Mouse (Mus musculus) midbrain, postnatal 0 days (tissue): ENCODE results near the gene Atp5b. TPM values are rescaled to one million over a fixed set of nuclear protein-coding genes. Genes with fewer than 3 reads are reported as not detected.

Source experiments
- ATAC-seq: fragments of 200-750 bp; cut with Nextera tagmentation; 2 replicates; pipeline ENCODE4 v1.8.0; 2017; ENCODE audit warnings: moderate number of reproducible peaks, mild to moderate bottlenecking, moderate TSS enrichment, moderate library complexity; ENCODE audit not compliant: low FRiP score
- DNase-seq: peaks from one replicate; pipeline ENCODE4 v3.0.0-alpha.2; 2015; ENCODE audit warnings: low spot score
- H3K27ac ChIP-seq: fragments of 300-500 bp; sonication (generic); 2 replicates; pipeline ENCODE4 v1.5.1; 2014; ENCODE audit warnings: low read depth, mild to moderate bottlenecking, low read length, mixed read lengths
- H3K27me3 ChIP-seq: fragments of 300-500 bp; sonication (generic); 2 replicates; pipeline ENCODE4 v1.6.1; 2014; ENCODE audit warnings: low read length, control low read depth, mixed read lengths; ENCODE audit not compliant: insufficient read depth
- H3K36me3 ChIP-seq: fragments of 300-500 bp; sonication (generic); 2 replicates; pipeline ENCODE4 v1.6.1; 2014; ENCODE audit warnings: low read length, control low read depth, mixed read lengths; ENCODE audit not compliant: insufficient read depth
- H3K4me1 ChIP-seq: fragments of 300-500 bp; sonication (generic); 2 replicates; pipeline ENCODE4 v1.6.1; 2014; ENCODE audit warnings: mild to moderate bottlenecking, control low read depth, antibody characterized with exemption, low read length, mixed read lengths; ENCODE audit not compliant: insufficient read depth
- H3K4me2 ChIP-seq: fragments of 300-500 bp; sonication (generic); 2 replicates; pipeline ENCODE4 v1.6.1; 2014; ENCODE audit warnings: low read depth, mild to moderate bottlenecking, low read length, mixed read lengths; ENCODE audit not compliant: poor library complexity, severe bottlenecking
- H3K4me3 ChIP-seq: fragments of 300-500 bp; sonication (generic); 2 replicates; pipeline ENCODE4 v1.5.1; 2014; ENCODE audit warnings: low read depth, mild to moderate bottlenecking, low read length, moderate library complexity
- H3K9ac ChIP-seq: fragments of 300-500 bp; sonication (generic); replicated peaks from 2 replicates; pipeline ENCODE4 v1.6.1; 2014; ENCODE audit warnings: mild to moderate bottlenecking, low read length, moderate library complexity, mixed read lengths; ENCODE audit not compliant: poor library complexity, severe bottlenecking
- H3K9me3 ChIP-seq: fragments of 300-500 bp; sonication (generic); 2 replicates; pipeline ENCODE4 v1.6.1; 2016; ENCODE audit warnings: low read length, control low read depth
- CTCF ChIP-seq: IDR thresholded peaks from 2 replicates; pipeline ENCODE4 v1.5.1; 2016; ENCODE audit warnings: antibody characterized with exemption, mild to moderate bottlenecking
- WGBS: fragments of 180-500 bp; shearing (Covaris S2); extraction: QIAGEN DNeasy Blood & Tissue Kit; methylation state at CpG from one replicate; pipeline ENCODE4 v1.1.7; 2014; 5-methylcytosine and 5-hydroxymethylcytosine counted together
- polyA plus RNA-seq: library from polyadenylated mRNA; unstranded; fragments of >200 nt; fragmentation: Nextera tagmentation; extraction: Ambion mirVana; gene quantifications from 2 replicates; pipeline ENCODE4 v1.2.1, GENCODE M21; 2015
- total RNA-seq: library from RNA; depleted of rRNA; stranded (reverse); fragments of >200 nt; gene quantifications from 2 replicates; pipeline ENCODE4 v1.2.3, GENCODE M21; 2014

Atp5b gene
- total and polyA plus RNA-seq, 2 experiments from 2014 or later = 2,103 to 6,126 TPM

- H3K36me3 ChIP-seq = no peaks in the 10 kb centered on the region
- ATAC-seq (no peak), DNase-seq (peak; percentile 69)
- peaks cover 12% of the 10 kb centered on the region; the same call in 1 of the 2 replicates for H3K4me1 ChIP-seq
- peak overlapping the region; percentile 87 for H3K4me2 ChIP-seq
- peak overlapping the region; percentile 99 for H3K4me3 ChIP-seq
- peak overlapping the region; percentile 80 for H3K27ac ChIP-seq
- no peak for TF ChIP-seq CTCF
- no peaks in the 10 kb centered on the region for H3K9me3 ChIP-seq
- peak overlapping the region; percentile 75 for H3K9ac ChIP-seq
- H3K27me3 ChIP-seq = no peaks in the 10 kb centered on the region
- 0% methylated on average over 13 of the region's 13 CpGs for WGBS
Observed at GRCm38 (mm10) chr10:128097587-128097971, 14.5 kb downstream of the Atp5b start.

GRCm38 (mm10) chr10:128110103-128110761 is 27.2 kb downstream of the Atp5b start:
- ATAC-seq = no peak
- WGBS = 93% methylated on average over 4 of the region's 4 CpGs
- no peak overlapping the region for H3K27ac ChIP-seq

DNA sequence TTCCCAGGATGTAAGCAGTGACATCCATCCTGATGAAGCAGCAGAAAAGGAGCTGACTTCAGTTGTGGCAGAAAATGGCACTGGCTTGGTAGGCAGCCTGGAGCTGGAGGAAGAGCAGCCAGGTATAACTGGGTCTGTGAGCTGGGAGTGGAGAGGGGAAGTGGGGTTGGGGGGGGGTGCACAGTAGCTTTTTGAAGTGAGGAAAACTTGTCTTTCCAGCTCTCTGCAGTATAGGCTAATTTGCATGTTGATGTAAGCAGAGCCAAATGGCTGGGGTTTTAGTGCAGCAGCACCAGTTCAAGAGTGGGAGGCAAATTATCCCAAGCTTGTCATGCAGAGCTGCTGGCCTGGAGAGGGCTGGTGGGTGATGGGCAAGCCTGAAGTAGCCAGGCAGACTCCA is 28.2 kb downstream of the Atp5b start:
- H3K27me3 ChIP-seq = no peaks in the 10 kb centered on the region
- no peak for TF ChIP-seq CTCF
- no peak overlapping the region for H3K27ac ChIP-seq
- H3K4me3 ChIP-seq = no peak overlapping the region
- no peak overlapping the region for H3K9ac ChIP-seq
- H3K4me2 ChIP-seq = no peak overlapping the region
- peaks cover 55% of the 10 kb centered on the region for H3K36me3 ChIP-seq
- ATAC-seq = no peak
- H3K9me3 ChIP-seq = no peaks in the 10 kb centered on the region
- DNase-seq = no peak
- H3K4me1 ChIP-seq = no peaks in the 10 kb centered on the region

More at GRCm38 (mm10) chr10:128110103-128110761, 27.2 kb downstream of the Atp5b start:
- Histone ChIP-seq H3K9ac (no peak overlapping the region), H3K4me3 (no peak overlapping the region), H3K4me2 (no peak overlapping the region), H3K36me3 (peaks cover 46% of the 10 kb centered on the region), H3K4me1 (no peaks in the 10 kb centered on the region), H3K27me3 (no peaks in the 10 kb centered on the region), H3K9me3 (no peaks in the 10 kb centered on the region)
- no peak for DNase-seq
- TF ChIP-seq CTCF = no peak

- ATAC-seq = no peak
- Histone ChIP-seq H3K4me3 (no peak overlapping the region), H3K9me3 (no peaks in the 10 kb centered on the region), H3K27me3 (no peaks in the 10 kb centered on the region), H3K4me2 (no peak overlapping the region), H3K9ac (no peak overlapping the region), H3K4me1 (no peaks in the 10 kb centered on the region), H3K36me3 (peaks cover 88% of the 10 kb centered on the region), H3K27ac (no peak overlapping the region)
- DNase-seq = no peak
- TF ChIP-seq CTCF = no peak
- 91% methylated on average over 7 of the region's 7 CpGs for whole genome bisulfite sequencing
Observed at GRCm38 (mm10) chr10:128123833-128124232, 40.8 kb downstream of the Atp5b start.

DNA sequence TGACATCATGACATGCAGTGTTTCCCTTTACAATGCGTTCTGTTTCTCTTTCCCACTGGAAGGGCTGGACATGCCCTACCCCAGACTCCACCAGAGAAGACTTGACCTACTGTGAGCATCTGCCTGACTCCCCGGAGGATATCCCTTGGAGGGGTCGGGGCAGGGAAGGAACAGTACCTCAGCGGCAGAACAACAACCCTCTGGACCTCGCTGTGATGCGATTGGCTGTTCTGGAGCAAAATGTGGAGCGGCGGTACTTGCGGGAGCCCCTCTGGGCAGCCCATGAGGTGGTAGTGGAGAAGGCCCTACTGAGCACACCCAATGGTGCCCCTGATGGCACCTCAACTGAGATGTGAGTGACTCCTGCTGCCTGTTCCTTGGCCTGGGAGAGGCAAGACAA is 41.8 kb downstream of the Atp5b start:
- no peaks in the 10 kb centered on the region for H3K27me3 ChIP-seq
- no peak for DNase-seq
- no peak overlapping the region for H3K27ac ChIP-seq
- H3K4me2 ChIP-seq = no peak overlapping the region
- peaks cover 85% of the 10 kb centered on the region for H3K36me3 ChIP-seq
- TF ChIP-seq CTCF = no peak
- no peaks in the 10 kb centered on the region for H3K9me3 ChIP-seq
- 97% methylated on average over 9 of the region's 9 CpGs for WGBS
- no peak overlapping the region for H3K4me3 ChIP-seq
- H3K4me1 ChIP-seq = no peaks in the 10 kb centered on the region
- no peak for ATAC-seq
- H3K9ac ChIP-seq = no peak overlapping the region

GRCm38 (mm10) chr10:128125951-128126350 is 42.9 kb downstream of the Atp5b start:
- Histone ChIP-seq H3K4me2 (no peak overlapping the region), H3K9me3 (no peaks in the 10 kb centered on the region), H3K27ac (no peak overlapping the region), H3K9ac (no peak overlapping the region), H3K4me1 (no peaks in the 10 kb centered on the region), H3K27me3 (no peaks in the 10 kb centered on the region), H3K36me3 (peaks cover 80% of the 10 kb centered on the region), H3K4me3 (no peak overlapping the region)
- DNase-seq (no peak), ATAC-seq (no peak)
- WGBS = 90% methylated on average over 14 of the region's 14 CpGs
- no peak for TF ChIP-seq CTCF
